Mouse (Mus musculus) liver, embryonic 15.5 days (tissue): ENCODE data around the gene Foxd1. TPM values are rescaled to one million over a fixed set of nuclear protein-coding genes. Genes with fewer than 3 reads are reported as not detected.

Experiments used
- ATAC-seq: fragments of 200-750 bp; cut with Nextera tagmentation; 2 replicates; pipeline ENCODE4 v1.8.0; 2017; ENCODE audit warnings: moderate number of reproducible peaks, mild to moderate bottlenecking, moderate library complexity; ENCODE audit not compliant: insufficient read depth
- H3K27ac ChIP-seq: fragments of 300-500 bp; sonication (generic); replicated peaks from 2 replicates; pipeline ENCODE4 v1.5.1; 2015; ENCODE audit warnings: mild to moderate bottlenecking, inconsistent platforms
- H3K27me3 ChIP-seq: fragments of 300-500 bp; sonication (generic); 2 replicates; pipeline ENCODE4 v1.6.1; 2015; ENCODE audit warnings: mild to moderate bottlenecking, inconsistent platforms
- H3K36me3 ChIP-seq: fragments of 300-500 bp; sonication (generic); replicated peaks from 2 replicates; pipeline ENCODE4 v1.6.1; 2015; ENCODE audit warnings: moderate library complexity, mild to moderate bottlenecking, inconsistent platforms
- H3K4me1 ChIP-seq: fragments of 300-500 bp; sonication (generic); replicated peaks from 2 replicates; pipeline ENCODE4 v1.6.1; 2015; ENCODE audit warnings: inconsistent platforms
- H3K4me2 ChIP-seq: fragments of 300-500 bp; sonication (generic); 2 replicates; pipeline ENCODE4 v1.6.1; 2015; ENCODE audit warnings: moderate library complexity, mild to moderate bottlenecking, inconsistent platforms
- H3K4me3 ChIP-seq: fragments of 300-500 bp; sonication (generic); replicated peaks from 2 replicates; pipeline ENCODE4 v1.5.1; 2015; ENCODE audit warnings: mild to moderate bottlenecking, inconsistent platforms
- H3K9ac ChIP-seq: fragments of 300-500 bp; sonication (generic); 2 replicates; pipeline ENCODE4 v1.6.1; 2015; ENCODE audit warnings: moderate library complexity, mild to moderate bottlenecking, inconsistent platforms
- H3K9me3 ChIP-seq: fragments of 300-500 bp; sonication (generic); replicated peaks from 2 replicates; pipeline ENCODE4 v1.6.1; 2016; ENCODE audit warnings: inconsistent platforms
- WGBS: fragments of 180-500 bp; shearing (Covaris S2); methylation state at CpG from one replicate; pipeline ENCODE4 v1.1.7; 2015; ENCODE audit warnings: mixed read lengths; ENCODE audit not compliant: insufficient replicate concordance; 5-methylcytosine and 5-hydroxymethylcytosine counted together
- polyA plus RNA-seq: library from polyadenylated mRNA; unstranded; fragments of >200 nt; fragmentation: Nextera tagmentation; extraction: Ambion mirVana; gene quantifications from 2 replicates; pipeline ENCODE4 v1.2.1, GENCODE M21; 2015

Foxd1 gene
- polyA plus RNA-seq, 1 experiment from 2014 or later: not detected

GRCm38 (mm10) chr13:98355559-98356111 lies 1.6 kb downstream of the Foxd1 start:
- Histone ChIP-seq H3K9ac (no peak overlapping the region), H3K27me3 (peaks cover 98% of the 10 kb centered on the region), H3K4me2 (peak overlapping the region; percentile 62), H3K9me3 (no peaks in the 10 kb centered on the region), H3K27ac (no peak overlapping the region), H3K4me1 (peaks cover 20% of the 10 kb centered on the region), H3K36me3 (no peaks in the 10 kb centered on the region), H3K4me3 (peak overlapping the region; percentile 40)
- ATAC-seq: no peak
- under 1% methylated on average over 81 of the region's 81 CpGs for WGBS

GRCm38 (mm10) chr13:98356176-98356972 lies 2.3 kb downstream of the Foxd1 start:
- ATAC-seq: no peak
- Histone ChIP-seq H3K4me3 (no peak overlapping the region), H3K27ac (no peak overlapping the region)

GRCm38 (mm10) chr13:98356973-98357425 lies 3.0 kb downstream of the Foxd1 start:
- Histone ChIP-seq H3K4me2 (no peak overlapping the region), H3K4me3 (no peak overlapping the region), H3K4me1 (peaks cover 20% of the 10 kb centered on the region), H3K9ac (no peak overlapping the region), H3K9me3 (no peaks in the 10 kb centered on the region), H3K27me3 (peaks cover 95% of the 10 kb centered on the region), H3K36me3 (no peaks in the 10 kb centered on the region), H3K27ac (no peak overlapping the region)
- WGBS: 5% methylated on average over 6 of the region's 6 CpGs
- ATAC-seq: no peak

More at GRCm38 (mm10) chr13:98356176-98356972, 2.3 kb downstream of the Foxd1 start:
- 4% methylated on average over 9 of the region's 9 CpGs for WGBS
- H3K9ac ChIP-seq: no peak overlapping the region
- no peak overlapping the region for H3K4me2 ChIP-seq
- H3K36me3 ChIP-seq: no peaks in the 10 kb centered on the region
- peaks cover 98% of the 10 kb centered on the region for H3K27me3 ChIP-seq
- H3K9me3 ChIP-seq: no peaks in the 10 kb centered on the region
- H3K4me1 ChIP-seq: peaks cover 20% of the 10 kb centered on the region

GRCm38 (mm10) chr13:98357433-98358423 lies 3.7 kb downstream of the Foxd1 start:
- Histone ChIP-seq H3K27me3 (peaks cover 95% of the 10 kb centered on the region), H3K4me3 (no peak overlapping the region), H3K4me1 (peaks cover 20% of the 10 kb centered on the region), H3K36me3 (no peaks in the 10 kb centered on the region), H3K27ac (no peak overlapping the region), H3K4me2 (no peak overlapping the region), H3K9me3 (no peaks in the 10 kb centered on the region), H3K9ac (no peak overlapping the region)
- 3% methylated on average over 18 of the region's 18 CpGs for WGBS
- ATAC-seq: no peak

- Histone ChIP-seq H3K9me3 (no peaks in the 10 kb centered on the region), H3K4me2 (no peak overlapping the region), H3K4me3 (no peak overlapping the region), H3K36me3 (no peaks in the 10 kb centered on the region), H3K4me1 (peaks cover 20% of the 10 kb centered on the region), H3K27me3 (peaks cover 94% of the 10 kb centered on the region), H3K9ac (no peak overlapping the region), H3K27ac (no peak overlapping the region)
- 3% methylated on average over 23 of the region's 23 CpGs for WGBS
- no peak for ATAC-seq
Observed at GRCm38 (mm10) chr13:98358424-98359181, 4.6 kb downstream of the Foxd1 start.

GRCm38 (mm10) chr13:98359337-98359736 lies 5.3 kb downstream of the Foxd1 start:
- no peak overlapping the region for H3K4me2 ChIP-seq
- H3K36me3 ChIP-seq: no peaks in the 10 kb centered on the region
- H3K9me3 ChIP-seq: no peaks in the 10 kb centered on the region
- WGBS: 1% methylated on average over 6 of the region's 8 CpGs
- H3K27me3 ChIP-seq: peaks cover 93% of the 10 kb centered on the region
- no peak overlapping the region for H3K9ac ChIP-seq
- peaks cover 15% of the 10 kb centered on the region for H3K4me1 ChIP-seq
- ATAC-seq: no peak
- no peak overlapping the region for H3K4me3 ChIP-seq
- no peak overlapping the region for H3K27ac ChIP-seq

- Histone ChIP-seq H3K4me3 (no peak overlapping the region), H3K27me3 (peaks cover 93% of the 10 kb centered on the region), H3K4me1 (peaks cover 5% of the 10 kb centered on the region), H3K9ac (no peak overlapping the region), H3K4me2 (no peak overlapping the region), H3K27ac (no peak overlapping the region), H3K36me3 (no peaks in the 10 kb centered on the region), H3K9me3 (no peaks in the 10 kb centered on the region)
- WGBS: 3% methylated on average over 6 of the region's 6 CpGs
- no peak for ATAC-seq
Observed at GRCm38 (mm10) chr13:98360391-98360790, 6.3 kb downstream of the Foxd1 start.

GRCm38 (mm10) chr13:98361161-98361560 lies 7.1 kb downstream of the Foxd1 start:
- 8% methylated on average over 5 of the region's 5 CpGs for WGBS
- no peaks in the 10 kb centered on the region for H3K36me3 ChIP-seq
- no peak overlapping the region for H3K4me2 ChIP-seq
- no peaks in the 10 kb centered on the region for H3K9me3 ChIP-seq
- no peak overlapping the region for H3K4me3 ChIP-seq
- H3K27ac ChIP-seq: no peak overlapping the region
- peaks cover 93% of the 10 kb centered on the region for H3K27me3 ChIP-seq
- no peaks in the 10 kb centered on the region; the same call in 1 of the 2 replicates for H3K4me1 ChIP-seq
- ATAC-seq: no peak
- no peak overlapping the region for H3K9ac ChIP-seq

- Histone ChIP-seq H3K27me3 (peaks cover 95% of the 10 kb centered on the region), H3K9ac (no peak overlapping the region)
Observed at GRCm38 (mm10) chr13:98363046-98363445, 9.0 kb downstream of the Foxd1 start.

GRCm38 (mm10) chr13:98365081-98365480 lies 11.0 kb downstream of the Foxd1 start:
- 1% methylated on average over 8 of the region's 8 CpGs for WGBS
- no peak for ATAC-seq
- Histone ChIP-seq H3K27ac (no peak overlapping the region), H3K9me3 (no peaks in the 10 kb centered on the region), H3K27me3 (peaks cover 95% of the 10 kb centered on the region), H3K4me3 (no peak overlapping the region), H3K9ac (no peak overlapping the region), H3K4me2 (no peak overlapping the region), H3K4me1 (no peaks in the 10 kb centered on the region; the same call in 1 of the 2 replicates), H3K36me3 (no peaks in the 10 kb centered on the region)

More at GRCm38 (mm10) chr13:98363046-98363445, 9.0 kb downstream of the Foxd1 start:
- H3K36me3 ChIP-seq: no peaks in the 10 kb centered on the region
- ATAC-seq: no peak
- H3K4me3 ChIP-seq: no peak overlapping the region
- H3K4me1 ChIP-seq: no peaks in the 10 kb centered on the region; the same call in 1 of the 2 replicates
- H3K9me3 ChIP-seq: no peaks in the 10 kb centered on the region
- 4% methylated on average over 4 of the region's 4 CpGs for WGBS
- no peak overlapping the region for H3K27ac ChIP-seq
- no peak overlapping the region for H3K4me2 ChIP-seq
